8 mouse cellular contexts compared by ENCODE assay signal in the genomic region with DNA sequence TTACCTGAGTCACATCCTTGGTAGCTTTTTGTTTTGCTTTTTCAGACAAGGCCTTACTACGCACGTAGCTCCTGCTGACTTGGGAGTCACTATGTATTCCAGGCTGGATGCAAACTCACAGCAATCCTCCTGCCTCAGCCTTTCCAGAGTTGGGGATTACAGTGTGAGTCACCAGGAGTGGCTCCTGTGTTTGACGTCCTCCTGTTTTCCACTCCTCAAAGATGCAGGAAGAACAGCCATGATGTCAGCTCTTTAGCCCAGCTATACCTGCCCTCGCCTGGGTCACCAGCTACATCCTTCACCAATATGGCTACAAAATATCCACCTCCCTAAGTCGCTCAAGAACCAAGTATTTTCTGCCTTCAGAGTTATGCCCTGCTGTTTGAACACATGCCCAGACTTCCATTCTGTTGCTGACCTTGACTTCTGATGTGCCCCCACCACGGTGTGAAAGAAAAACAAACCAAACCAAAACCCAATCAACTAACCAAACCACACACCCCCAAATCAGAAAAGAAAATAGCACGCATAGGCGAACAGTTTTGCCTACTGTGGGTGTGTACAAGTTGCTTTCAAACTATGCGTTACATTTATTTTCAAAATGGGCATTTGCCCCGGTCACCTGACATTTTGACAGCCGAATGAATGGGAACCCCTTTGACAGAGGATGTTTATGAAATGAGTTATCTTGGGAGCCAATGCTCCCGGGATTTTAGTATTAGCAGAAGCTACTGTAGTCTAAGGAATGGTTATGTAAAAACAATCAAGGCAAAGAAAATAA. TPM values are rescaled to one million over a fixed set of nuclear protein-coding genes. Genes with fewer than 3 reads are reported as not detected.
DNase-seq lines count a peak whose midpoint lies in the region; ATAC-seq and TF ChIP-seq lines count a peak whose summit lies in the region.

No protein-coding gene starts in this region.

- H3K36me3 ChIP-seq in heart, embryonic 11.5 days (ENCODE audit: control insufficient read depth, insufficient read depth, low read length) = no peaks in the 10 kb centered on the region
- H3K36me3 ChIP-seq in E14TG2a.4 (ENCODE audit: insufficient read depth, low read length) = peaks cover 3% of the 10 kb centered on the region; the same call in 1 of the 2 replicates
- H3K36me3 ChIP-seq in forebrain, embryonic 16.5 days (ENCODE audit: control insufficient read depth, insufficient read depth) = no peaks in the 10 kb centered on the region
- no peaks in the 10 kb centered on the region for H3K36me3 ChIP-seq in liver, postnatal 0 days (replicated peaks; ENCODE audit: insufficient read depth, low read length)

- no peaks in the 10 kb centered on the region for H3K9me3 ChIP-seq in heart, embryonic 11.5 days (replicated peaks; ENCODE audit: control insufficient read depth, low read length)
- H3K9me3 ChIP-seq in E14TG2a.4 (ENCODE audit: low read length) = no peaks in the 10 kb centered on the region
- H3K9me3 ChIP-seq in forebrain, embryonic 16.5 days (ENCODE audit: control insufficient read depth, low read length) = no peaks in the 10 kb centered on the region
- H3K9me3 ChIP-seq in liver, postnatal 0 days (ENCODE audit: low read length) = no peaks in the 10 kb centered on the region

- H3K4me1 ChIP-seq in heart, embryonic 11.5 days (ENCODE audit: control insufficient read depth, insufficient read depth, low read length) = peaks cover 45% of the 10 kb centered on the region
- H3K4me1 ChIP-seq in E14TG2a.4 (replicated peaks; ENCODE audit: low read depth, low read length) = peaks cover 86% of the 10 kb centered on the region
- H3K4me1 ChIP-seq in forebrain, embryonic 16.5 days (replicated peaks; ENCODE audit: control insufficient read depth, insufficient read depth, low read length) = peaks cover 14% of the 10 kb centered on the region
- H3K4me1 ChIP-seq in liver, postnatal 0 days (ENCODE audit: insufficient read depth) = peaks cover 38% of the 10 kb centered on the region

- no peak for TF ChIP-seq EP300 in liver, postnatal 0 days (IDR thresholded peaks at IDR 0.05; ENCODE audit: low read depth)

- no peak for ATAC-seq in heart, embryonic 11.5 days (replicated peaks; ENCODE audit: insufficient number of reproducible peaks, low FRiP score, low TSS enrichment)
- no peak for ATAC-seq in forebrain, embryonic 16.5 days
- no peak for ATAC-seq in liver, postnatal 0 days

- H3K27me3 ChIP-seq in heart, embryonic 11.5 days (ENCODE audit: control insufficient read depth, insufficient read depth, low read length) = no peaks in the 10 kb centered on the region
- peaks cover 9% of the 10 kb centered on the region for H3K27me3 ChIP-seq in E14TG2a.4 (ENCODE audit: insufficient read depth, low read length)
- H3K27me3 ChIP-seq in forebrain, embryonic 16.5 days (replicated peaks; ENCODE audit: control insufficient read depth, insufficient read depth, low read length) = no peaks in the 10 kb centered on the region
- 0 out of 2 replicates have a peak, but pooled peaks cover 2% of the 10 kb centered on the region for H3K27me3 ChIP-seq in liver, postnatal 0 days (ENCODE audit: insufficient read depth, low read length)

- H3K4me3 ChIP-seq in heart, embryonic 11.5 days (ENCODE audit: low read depth, low read length) = peak overlapping the region; percentile 89
- peak overlapping the region; percentile 96 for H3K4me3 ChIP-seq in E14TG2a.4 (replicated peaks; ENCODE audit: low read length)
- H3K4me3 ChIP-seq in forebrain, embryonic 16.5 days (replicated peaks; ENCODE audit: low read length) = peak overlapping the region; percentile 88
- H3K4me3 ChIP-seq in liver, postnatal 0 days (ENCODE audit: low read depth, low read length) = peak overlapping the region; percentile 93

- DNase-seq in heart, adult 18-20 months = no peak
- DNase-seq in liver, postnatal 0 days = no peak
- no peak for DNase-seq in c-Kit-positive CD71-positive TER-119-positive erythroid progenitor cells, embryonic 14.5 days (ENCODE audit: low spot score)
- DNase-seq in kidney, adult 11 months = no peak
- DNase-seq in adrenal gland, postnatal 4 days (ENCODE audit: low spot score in 2 of 2) = no peak

- WGBS in heart, embryonic 11.5 days (ENCODE audit: insufficient replicate concordance) = 72% methylated on average over 12 of the region's 12 CpGs
- WGBS in forebrain, embryonic 16.5 days = 85% methylated on average over 12 of the region's 12 CpGs
- 52% methylated on average over 12 of the region's 12 CpGs for WGBS in liver, postnatal 0 days (ENCODE audit: insufficient replicate concordance)

- H3K9ac ChIP-seq in heart, embryonic 11.5 days (ENCODE audit: low read depth, low read length) = no peak overlapping the region; the same call in 1 of the 2 replicates
- peak overlapping the region; percentile 90 for H3K9ac ChIP-seq in forebrain, embryonic 16.5 days (replicated peaks; ENCODE audit: low read depth, low read length)
- H3K9ac ChIP-seq in liver, postnatal 0 days (replicated peaks) = no peak overlapping the region

- H3K27ac ChIP-seq in heart, embryonic 11.5 days (ENCODE audit: low read depth, low read length) = no peak overlapping the region
- H3K27ac ChIP-seq in forebrain, embryonic 16.5 days (ENCODE audit: low read length) = no peak overlapping the region
- no peak overlapping the region for H3K27ac ChIP-seq in liver, postnatal 0 days (ENCODE audit: low read depth)

- H3K4me2 ChIP-seq in heart, embryonic 11.5 days = peak overlapping the region; percentile 95
- peak overlapping the region; percentile 88 for H3K4me2 ChIP-seq in forebrain, embryonic 16.5 days (ENCODE audit: low read length)
- peak overlapping the region; percentile 98 for H3K4me2 ChIP-seq in liver, postnatal 0 days (ENCODE audit: low read depth, low read length)

- no peak for TF ChIP-seq CTCF in E14TG2a.4 (conservative IDR thresholded peaks at IDR 0.05; ENCODE audit: low read length)
- TF ChIP-seq CTCF in liver, postnatal 0 days (IDR thresholded peaks at IDR 0.05; ENCODE audit: low read depth) = no peak

RNA-seq across cellular contexts. Expression of gene Fnbp1, which starts 1.6 kb away (rescaled TPM):
- 19.5 and 20.4 TPM in 2 replicates for polyA plus RNA-seq in heart, embryonic 11.5 days (2014; fragmentation: Nextera tagmentation; extraction: Ambion mirVana)
- 10 to 100 TPM; 52.3 to 62.0 TPM for total RNA-seq in heart, adult 18-20 months (2021)
- 19.7 and 23.2 TPM in 2 replicates for polyA plus RNA-seq in forebrain, embryonic 16.5 days (2015; fragmentation: Nextera tagmentation; extraction: Ambion mirVana)
- polyA plus RNA-seq in liver, postnatal 0 days (2015; fragmentation: Nextera tagmentation; extraction: Ambion mirVana) = 4.1 and 4.5 TPM in 2 replicates
- 10 to 100 TPM; 69.0 to 82.4 TPM for total RNA-seq in adrenal gland, postnatal 4 days (2021)

RNA-seq across cellular contexts. Expression of gene Gpr107, which starts 11.9 kb away (rescaled TPM):
- 30.4 and 33.8 TPM in 2 replicates for polyA plus RNA-seq in heart, embryonic 11.5 days (2014; fragmentation: Nextera tagmentation; extraction: Ambion mirVana)
- 10 to 100 TPM; 26.2 to 27.4 TPM for total RNA-seq in heart, adult 18-20 months (2021)
- polyA plus RNA-seq in forebrain, embryonic 16.5 days (2015; fragmentation: Nextera tagmentation; extraction: Ambion mirVana) = 39.5 and 42.2 TPM in 2 replicates
- polyA plus RNA-seq in liver, postnatal 0 days (2015; fragmentation: Nextera tagmentation; extraction: Ambion mirVana) = 9.2 and 9.8 TPM in 2 replicates
- 10 to 100 TPM; 62.8 to 68.3 TPM for total RNA-seq in adrenal gland, postnatal 4 days (2021)
